Mouse (Mus musculus): ENCODE results near the gene Cd3d. TPM values are rescaled to one million over a fixed set of nuclear protein-coding genes. Genes with fewer than 3 reads are reported as not detected.

Cd3d gene
- total and polyA plus RNA-seq, 3 experiments = not detected

DNA sequence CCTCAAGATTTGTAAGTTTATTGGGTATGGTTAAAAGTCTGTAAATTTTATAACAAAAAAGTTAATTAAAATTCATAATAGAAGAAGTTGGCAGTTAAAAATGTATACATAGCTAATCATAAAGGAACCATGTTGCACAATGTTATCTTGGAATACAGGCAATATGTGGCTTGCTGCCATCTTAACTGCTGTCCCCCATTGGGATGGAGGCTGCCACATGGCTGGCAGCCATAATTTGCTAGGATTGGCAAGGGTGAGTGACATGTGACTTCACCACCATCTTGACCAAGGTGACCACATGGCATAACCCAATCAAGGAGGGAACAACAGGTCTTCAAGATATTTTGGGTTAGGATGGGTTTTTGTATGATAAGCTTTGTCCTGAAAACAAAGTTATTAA lies 10.7 kb downstream of the Cd3d start:
- peaks cover 0 to 44% of the 10 kb centered on the region in 2 experiments; a peak in 2 of 4 replicates for H3K36me3 ChIP-seq (ENCODE audit: control insufficient read depth in 1 of 2, insufficient read depth in 2 of 2, low read length in 2 of 2)
- no peaks in the 10 kb centered on the region for H3K27me3 ChIP-seq (ENCODE audit: control insufficient read depth in 1 of 2, insufficient read depth in 2 of 2, low read length in 2 of 2)
- TF ChIP-seq GABPA (IDR thresholded peaks at IDR 0.05; ENCODE audit: low read depth, low read length) (no peak), TBP (IDR thresholded peaks at IDR 0.05; ENCODE audit: low read depth, low read length) (no peak), USF1 (IDR thresholded peaks at IDR 0.05; ENCODE audit: low read depth, low read length) (peak; percentile 80), KAT2A (conservative IDR thresholded peaks at IDR 0.05; ENCODE audit: low read depth, low read length) (0 out of 2 replicates have a peak, but pooled peaks have one; percentile 20), TAL1 (IDR thresholded peaks at IDR 0.05; ENCODE audit: low read length) (peak; percentile 73), ZKSCAN1 (IDR thresholded peaks at IDR 0.05; ENCODE audit: low read depth, low read length) (no peak), TCF12 (IDR thresholded peaks at IDR 0.05; ENCODE audit: low read depth, low read length) (peak; percentile 89), JUND (IDR thresholded peaks at IDR 0.05; ENCODE audit: low read depth, low read length) (no peak), POLR2A (IDR thresholded peaks at IDR 0.05; ENCODE audit: control insufficient read depth in 1 of 2, insufficient read depth in 1 of 2, low read depth in 1 of 2, low read length in 2 of 2, poor library complexity in 1 of 2) (no peak), RAD21 (IDR thresholded peaks at IDR 0.05; ENCODE audit: low read depth, low read length) (no peak), MAFK (IDR thresholded peaks at IDR 0.05; ENCODE audit: borderline replicate concordance, low read depth, low read length) (peak; percentile 47; the same call in 1 of the 2 replicates), MYB (IDR thresholded peaks at IDR 0.05; ENCODE audit: low read depth, low read length) (peak; percentile 84), BHLHE40 (IDR thresholded peaks at IDR 0.05; ENCODE audit: borderline replicate concordance, low read depth, low read length) (peak; percentile 69), SIN3A (IDR thresholded peaks at IDR 0.05; ENCODE audit: low read length) (peak; percentile 83; the same call in 1 of the 2 replicates), NELFE (IDR thresholded peaks at IDR 0.05; ENCODE audit: low read depth, low read length) (no peak), POLR2AphosphoS2 (IDR thresholded peaks at IDR 0.05; ENCODE audit: low read length) (no peak), ZNF384 (IDR thresholded peaks at IDR 0.05; ENCODE audit: low read depth, low read length) (no peak), SMC3 (IDR thresholded peaks at IDR 0.05; ENCODE audit: low read depth, low read length) (no peak), CHD1 (IDR thresholded peaks at IDR 0.05; ENCODE audit: low read depth, low read length) (no peak; the same call in 1 of the 2 replicates), USF2 (IDR thresholded peaks at IDR 0.05; ENCODE audit: borderline replicate concordance in 1 of 2, insufficient read depth in 1 of 2, low read depth in 1 of 2, low read length in 2 of 2) (0 out of 4 replicates have a peak, but pooled peaks of 1 of the 2 experiments have one; percentile 35), MYC (IDR thresholded peaks at IDR 0.05; ENCODE audit: low read depth, low read length) (peak; percentile 76), HCFC1 (IDR thresholded peaks at IDR 0.05; ENCODE audit: low read depth, low read length) (no peak), ETS1 (IDR thresholded peaks at IDR 0.05; ENCODE audit: low read depth, low read length) (peak; percentile 96), MXI1 (IDR thresholded peaks at IDR 0.05; ENCODE audit: low read depth, low read length) (peak; percentile 73; the same call in 1 of the 2 replicates), CTCF (IDR thresholded peaks at IDR 0.05 in 2 of 3, conservative IDR thresholded peaks at IDR 0.05 in 1 of 3; ENCODE audit: control insufficient read depth in 1 of 3, insufficient read depth in 1 of 3, low read depth in 2 of 3, low read length in 3 of 3, poor library complexity in 1 of 3, severe bottlenecking in 1 of 3) (no peak), MEF2A (IDR thresholded peaks at IDR 0.05; ENCODE audit: extremely low read depth, insufficient replicate concordance, low read depth, low read length, poor library complexity, severe bottlenecking) (no peak), MAX (IDR thresholded peaks at IDR 0.05; ENCODE audit: low read length) (peak; percentile 91), UBTF (IDR thresholded peaks at IDR 0.05; ENCODE audit: borderline replicate concordance, insufficient read depth, low read depth, low read length) (no peak), RCOR1 (IDR thresholded peaks at IDR 0.05; ENCODE audit: low read depth, low read length) (peak; percentile 61; the same call in 1 of the 2 replicates), ZMIZ1 (IDR thresholded peaks at IDR 0.05; ENCODE audit: low read depth, low read length) (no peak), EP300 (IDR thresholded peaks at IDR 0.05; ENCODE audit: low read depth in 1 of 2, low read length in 2 of 2) (peak; percentile 89 to 91), GATA1 (IDR thresholded peaks at IDR 0.05; ENCODE audit: low read depth, low read length) (peak; percentile 82)
- no peaks in the 10 kb centered on the region for H3K9me3 ChIP-seq (replicated peaks; ENCODE audit: insufficient read depth, low read length)
- H3K79me2 ChIP-seq (ENCODE audit: control insufficient read depth, insufficient read depth, low read length, poor library complexity) = no peaks in the 10 kb centered on the region
- peak overlapping the region in 1 of 2 experiments; percentile 10; a peak in 1 of 4 replicates for H3K4me3 ChIP-seq (ENCODE audit: control insufficient read depth in 1 of 2, insufficient read depth in 1 of 2, low read depth in 2 of 2, low read length in 2 of 2)
- DNase-seq (ENCODE audit: low read depth, low spot score) = peak; percentile 83
- no peak overlapping the region for H3K9ac ChIP-seq (ENCODE audit: control insufficient read depth, low read depth, low read length, poor library complexity, severe bottlenecking)
- H3K4me1 ChIP-seq (ENCODE audit: control insufficient read depth in 1 of 2, insufficient read depth in 2 of 2, low read length in 2 of 2) = peaks cover 31 to 47% of the 10 kb centered on the region in 2 experiments
- H3K27ac ChIP-seq (ENCODE audit: control insufficient read depth, low read depth, low read length) = peak overlapping the region; percentile 89

Measured in MEL (cell line).